Mouse (Mus musculus) spleen, postnatal 36 days (tissue): ENCODE results near the gene Cmtm2b.

Source experiments
- DNase-seq, 2 experiments: peaks; one replicate each; pipeline ENCODE4 v3.0.0; 2022; ENCODE audit warnings: low spot score in 2 of 2, mixed read lengths in 1 of 2

Cmtm2b gene

DNA sequence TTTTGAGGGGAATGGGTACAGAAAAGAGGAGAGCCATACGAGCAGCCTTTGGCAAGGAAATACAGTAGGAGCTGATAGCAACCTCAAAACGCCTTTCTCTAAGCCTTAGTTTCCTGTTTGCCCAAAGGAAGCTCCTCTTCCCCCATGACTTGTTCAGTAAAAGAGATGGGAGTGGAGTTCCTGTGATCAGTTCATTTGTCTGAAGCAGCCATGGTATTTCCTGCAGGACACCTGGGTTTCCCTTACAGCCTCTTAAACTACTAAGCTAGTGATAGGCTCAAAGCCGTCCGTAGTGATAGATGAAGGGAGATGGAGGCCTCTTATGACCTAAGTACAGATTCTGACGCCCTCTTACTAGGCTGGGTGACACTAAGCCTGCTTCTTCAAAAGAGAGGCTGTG lies 20.4 kb downstream of the Cmtm2b start:
- DNase-seq: no peak

DNA sequence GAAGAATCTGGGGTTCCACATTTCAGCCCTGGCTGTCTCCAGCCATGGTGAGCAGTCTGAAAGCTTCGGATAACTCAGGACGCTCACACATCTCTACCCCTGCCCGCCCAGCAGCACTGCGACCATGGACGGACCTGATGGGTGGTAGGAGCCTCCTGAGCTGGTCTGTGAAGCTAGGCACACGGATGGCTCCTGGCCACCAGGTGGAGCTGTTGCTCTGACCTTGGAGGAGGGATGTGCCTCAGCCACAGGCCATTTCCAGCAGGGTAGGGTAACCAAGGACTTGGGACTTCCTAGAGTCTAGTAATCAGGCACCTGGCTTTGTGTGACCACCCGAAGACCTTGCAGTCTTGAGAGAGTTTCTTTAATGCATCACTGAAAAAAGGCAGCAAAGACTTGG lies 21.9 kb downstream of the Cmtm2b start:
- peak; percentile 71 to 75 for DNase-seq

DNA sequence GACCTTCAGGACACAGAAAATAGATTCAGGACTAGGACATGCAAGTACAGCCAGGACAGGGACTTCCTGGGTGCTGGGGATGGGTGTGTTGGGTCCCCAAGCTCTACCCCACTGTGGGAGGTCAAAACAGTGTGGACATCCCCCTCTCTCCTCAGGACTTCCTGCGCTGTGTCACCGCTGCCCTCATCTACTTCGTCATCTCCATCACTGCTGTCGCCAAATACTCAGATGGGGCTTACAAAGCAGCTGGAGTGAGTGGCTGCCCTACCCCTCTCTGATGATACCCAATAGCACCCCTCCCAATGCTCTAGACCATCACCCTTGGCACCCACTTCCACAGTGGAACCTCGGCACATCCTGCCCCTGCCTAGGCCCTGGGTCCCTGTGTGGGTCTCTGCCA lies 22.6 kb downstream of the Cmtm2b start:
- no peak for DNase-seq

- DNase-seq: no peak
Observed at GRCm38 (mm10) chr8:104346706-104347105, 24.7 kb downstream of the Cmtm2b start.

- no peak for DNase-seq
Observed at GRCm38 (mm10) chr8:104348971-104349370, 26.9 kb downstream of the Cmtm2b start.

DNA sequence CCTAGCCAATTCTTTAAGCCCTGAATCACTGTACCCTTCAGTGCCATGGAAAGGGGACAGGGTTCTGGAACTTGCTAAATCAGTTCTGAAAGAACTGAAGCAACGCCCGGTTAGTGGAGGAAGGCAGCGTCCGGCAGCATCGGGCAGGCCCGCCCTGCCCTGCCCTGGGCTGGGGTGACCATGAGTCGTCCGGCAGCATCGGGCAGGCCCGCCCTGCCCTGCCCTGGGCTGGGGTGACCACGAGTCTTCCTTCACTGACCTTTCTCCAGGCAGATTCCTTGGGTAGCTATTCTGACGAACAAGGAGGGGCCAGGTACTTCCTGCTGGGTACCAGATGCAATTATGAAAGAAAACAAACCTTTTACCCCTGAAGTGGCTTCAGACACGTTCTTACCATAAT lies 28.0 kb downstream of the Cmtm2b start:
- no peak for DNase-seq

DNA sequence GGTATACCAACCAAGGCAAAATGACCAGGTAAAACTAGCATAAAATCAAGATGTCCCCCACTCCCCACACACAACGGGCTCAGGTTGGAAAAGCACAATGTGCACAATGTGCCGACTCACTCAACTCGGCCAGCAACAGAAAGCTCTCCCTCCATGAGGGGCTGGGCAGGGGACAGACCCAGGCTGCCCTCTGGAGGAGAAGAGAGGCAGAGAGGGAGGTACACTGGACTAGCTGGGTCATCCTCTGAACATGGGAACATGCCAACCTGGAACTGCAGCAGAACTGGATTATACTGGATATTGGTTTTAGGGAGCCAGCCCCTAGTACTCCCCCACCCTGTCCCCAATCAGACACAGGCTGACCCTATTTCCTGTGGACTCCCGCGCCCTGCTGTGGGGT lies 31.2 kb downstream of the Cmtm2b start:
- DNase-seq: no peak

- no peak for DNase-seq
Observed at GRCm38 (mm10) chr8:104354504-104354903, 32.5 kb downstream of the Cmtm2b start.

- DNase-seq: no peak
Observed at GRCm38 (mm10) chr8:104358637-104359036, 36.6 kb downstream of the Cmtm2b start.

DNA sequence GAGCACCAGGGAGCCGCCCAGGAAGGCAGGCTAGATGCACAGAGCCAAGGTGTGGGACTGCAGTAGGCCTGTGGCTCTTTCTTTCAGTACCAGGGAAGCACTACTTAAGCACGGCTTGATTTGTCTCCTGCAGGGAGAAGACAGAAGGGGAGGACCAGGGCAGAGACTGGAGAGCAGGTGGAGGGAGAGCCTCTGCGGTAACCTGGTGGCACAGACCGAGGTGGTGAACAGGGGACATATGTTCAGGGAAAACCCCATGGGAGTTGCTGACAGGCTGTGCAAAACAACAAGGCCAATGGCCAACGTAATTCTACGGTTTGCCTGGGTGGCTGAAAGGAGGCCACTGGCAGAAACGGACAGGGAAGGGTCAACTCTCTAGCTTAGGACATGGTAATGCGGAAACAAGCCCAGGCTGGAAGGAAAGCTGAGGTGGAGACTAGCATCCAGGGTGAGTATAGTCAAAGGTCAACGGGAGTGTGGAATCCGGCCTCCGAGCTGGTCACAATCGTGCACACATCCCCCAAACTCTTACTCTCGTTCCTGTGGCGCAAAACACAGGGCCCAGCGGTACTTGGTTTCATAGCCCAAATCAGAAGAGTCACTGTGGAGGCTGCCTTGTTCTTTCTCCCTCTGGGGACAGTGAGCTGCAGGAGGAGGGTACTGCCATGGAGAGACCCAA lies 37.9 kb downstream of the Cmtm2b start:
- DNase-seq: no peak

DNA sequence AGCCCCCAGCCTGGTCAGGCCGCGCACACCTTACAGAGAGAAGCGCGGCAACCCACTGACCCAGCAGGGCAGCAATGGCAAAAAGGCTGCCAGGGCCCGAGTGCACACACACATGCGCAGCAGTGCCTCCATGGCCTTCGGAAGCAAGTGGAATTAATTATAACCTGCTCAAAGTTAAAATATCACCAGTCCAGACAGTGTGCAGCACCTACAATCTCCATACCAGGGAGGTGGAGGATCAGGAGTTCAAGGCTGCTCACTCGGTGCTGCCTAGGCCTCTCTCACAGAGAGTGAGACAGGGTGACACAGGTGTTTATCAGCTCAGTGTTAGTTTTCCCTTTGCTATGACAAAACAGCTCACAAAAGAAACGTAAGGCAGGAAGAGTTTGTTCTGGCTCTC lies 43.7 kb downstream of the Cmtm2b start:
- no peak for DNase-seq

DNA sequence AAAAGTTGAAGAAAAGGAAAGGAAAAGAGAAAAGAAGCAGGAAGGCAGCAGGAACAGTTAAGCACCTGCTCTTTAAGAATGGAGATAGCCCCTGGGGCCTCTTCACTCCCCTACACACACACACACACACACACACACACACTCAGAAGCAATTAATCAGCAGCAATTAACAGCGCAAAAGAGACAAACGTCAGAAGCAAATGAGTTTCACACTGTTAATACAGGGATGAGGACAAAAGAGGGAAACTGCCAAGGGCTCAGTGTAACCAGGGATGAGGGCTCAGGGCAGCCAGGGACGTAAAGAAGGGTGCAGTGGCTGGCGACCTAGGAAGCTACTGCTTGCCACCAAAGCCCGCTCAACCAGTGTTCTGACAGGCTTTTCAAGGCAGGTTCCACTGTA lies 45.4 kb downstream of the Cmtm2b start:
- DNase-seq: no peak

DNA sequence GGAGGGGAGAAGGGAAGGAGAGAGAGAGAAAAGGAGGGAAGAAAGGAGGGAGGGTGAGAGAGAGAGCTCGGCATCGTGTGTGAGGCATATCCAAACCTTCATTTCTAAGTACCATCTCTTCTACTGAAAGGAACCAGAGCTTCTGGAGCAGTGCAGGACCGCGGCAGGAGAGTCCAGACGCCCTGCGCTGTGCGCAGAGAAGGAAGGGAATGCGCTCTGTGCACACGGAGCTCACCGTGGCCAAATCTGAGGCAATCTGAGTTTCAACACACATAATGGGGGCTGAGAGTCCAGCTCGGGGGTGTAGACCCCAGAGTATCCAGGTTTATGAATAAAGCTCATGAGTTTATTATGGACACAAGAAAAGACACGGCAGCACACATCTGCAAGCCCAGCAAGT lies 47.6 kb downstream of the Cmtm2b start:
- DNase-seq: no peak

GRCm38 (mm10) chr8:104370071-104370470 lies 48.0 kb downstream of the Cmtm2b start:
- no peak for DNase-seq

- no peak for DNase-seq
Observed at GRCm38 (mm10) chr8:104371121-104371520, 49.1 kb downstream of the Cmtm2b start.

GRCm38 (mm10) chr8:104373779-104374178 lies 51.7 kb downstream of the Cmtm2b start:
- DNase-seq: no peak

DNA sequence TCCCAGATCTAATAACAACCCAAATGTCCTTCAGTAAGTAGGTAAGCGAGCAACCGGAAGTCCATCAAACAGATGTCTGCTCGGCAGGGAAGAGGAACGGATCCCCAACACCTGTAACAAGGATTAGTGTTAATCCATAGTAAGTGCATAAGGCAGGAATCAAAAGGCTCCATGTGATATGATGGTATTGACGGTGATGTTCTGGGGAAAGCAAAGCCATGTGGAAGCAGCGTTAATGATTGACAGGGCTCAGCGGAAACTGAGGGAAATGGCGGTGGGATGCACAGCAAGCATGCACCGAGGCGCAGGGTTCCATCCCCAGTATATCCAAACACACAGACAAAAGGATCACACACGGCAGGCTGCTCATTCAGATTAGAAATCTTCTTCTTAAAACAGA lies 52.2 kb downstream of the Cmtm2b start:
- no peak for DNase-seq

DNA sequence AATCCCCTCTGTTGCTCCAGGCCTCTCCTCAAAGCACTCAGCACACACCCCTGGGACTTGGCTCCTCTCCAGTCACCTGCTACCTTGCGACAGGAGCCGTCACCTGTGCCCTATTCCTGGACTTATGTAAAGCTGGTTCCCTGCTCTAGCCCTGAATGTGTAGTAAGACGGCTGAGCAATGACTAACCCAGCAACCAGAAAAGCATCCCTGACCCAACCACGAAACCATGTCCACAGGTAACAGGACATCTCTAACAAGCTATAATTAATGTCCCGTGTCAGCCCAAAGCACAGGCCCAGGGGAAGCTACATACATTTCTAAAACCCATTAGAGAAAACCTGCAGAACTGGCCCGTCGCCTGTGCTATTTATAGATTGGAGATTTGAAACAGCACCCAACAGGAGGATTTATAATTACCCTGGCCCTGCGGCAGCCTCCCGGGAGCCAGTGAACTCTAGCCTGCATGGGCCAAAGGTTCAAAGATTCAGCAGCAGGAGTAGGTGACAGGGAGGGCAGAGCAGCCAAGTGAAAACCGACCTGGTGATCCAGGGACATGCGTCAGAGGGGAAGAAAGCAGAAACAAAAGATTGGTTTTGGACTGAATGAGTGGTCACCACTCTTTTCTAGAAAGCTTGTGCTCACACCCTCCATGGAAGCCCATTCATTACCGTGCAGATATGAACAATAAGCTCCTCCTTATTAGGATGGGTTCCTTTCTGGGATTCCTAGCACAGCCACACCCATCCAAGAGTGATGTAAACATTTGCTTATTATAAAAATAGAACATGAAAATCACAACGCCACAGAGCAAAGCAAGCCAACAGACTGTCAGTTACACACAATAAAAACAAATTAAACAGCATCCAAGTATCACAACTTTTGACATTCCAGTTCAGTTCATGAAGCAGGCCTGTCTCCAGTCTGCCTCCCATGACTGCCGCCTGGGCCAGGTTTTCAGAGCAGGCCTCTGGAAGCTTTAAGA lies 53.1 kb downstream of the Cmtm2b start:
- no peak for DNase-seq

DNA sequence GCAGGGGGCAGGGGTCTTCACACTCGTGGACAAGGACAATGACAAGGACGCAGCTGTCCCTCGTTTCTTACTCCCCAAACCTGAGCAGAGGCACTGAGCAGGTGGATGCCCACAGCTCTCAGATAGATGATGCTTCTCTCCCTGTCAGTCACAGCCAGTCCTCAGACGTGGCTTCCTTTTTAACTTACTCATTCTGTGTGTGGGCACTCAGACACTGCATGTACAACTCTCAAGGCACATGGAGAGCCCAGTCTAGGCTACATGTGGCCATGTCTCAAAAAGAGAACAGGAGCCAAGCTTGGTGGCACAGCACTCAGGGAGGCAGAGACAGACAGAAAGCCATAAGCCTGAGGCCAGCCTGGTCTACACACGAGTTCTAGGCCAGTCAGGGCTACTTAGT lies 53.9 kb downstream of the Cmtm2b start:
- no peak for DNase-seq

DNA sequence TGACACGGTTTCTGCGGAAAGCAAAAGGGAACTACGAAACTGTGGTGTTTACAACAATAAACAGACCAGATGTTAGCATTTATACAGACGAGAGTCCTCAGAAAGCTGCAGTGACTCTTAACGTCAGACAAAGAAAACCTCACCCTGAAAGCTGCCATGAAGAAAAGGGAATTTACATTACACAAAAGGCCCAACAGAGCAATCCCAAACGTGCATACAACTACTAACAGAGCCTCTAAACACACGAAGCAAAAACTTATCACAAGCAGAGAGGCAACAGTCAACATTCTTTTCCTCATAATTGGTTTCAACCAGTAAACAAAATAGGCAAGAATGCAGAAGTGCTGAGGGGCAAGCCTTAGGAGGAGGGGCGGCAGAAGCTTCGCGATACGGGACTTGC lies 54.6 kb downstream of the Cmtm2b start:
- no peak for DNase-seq

DNA sequence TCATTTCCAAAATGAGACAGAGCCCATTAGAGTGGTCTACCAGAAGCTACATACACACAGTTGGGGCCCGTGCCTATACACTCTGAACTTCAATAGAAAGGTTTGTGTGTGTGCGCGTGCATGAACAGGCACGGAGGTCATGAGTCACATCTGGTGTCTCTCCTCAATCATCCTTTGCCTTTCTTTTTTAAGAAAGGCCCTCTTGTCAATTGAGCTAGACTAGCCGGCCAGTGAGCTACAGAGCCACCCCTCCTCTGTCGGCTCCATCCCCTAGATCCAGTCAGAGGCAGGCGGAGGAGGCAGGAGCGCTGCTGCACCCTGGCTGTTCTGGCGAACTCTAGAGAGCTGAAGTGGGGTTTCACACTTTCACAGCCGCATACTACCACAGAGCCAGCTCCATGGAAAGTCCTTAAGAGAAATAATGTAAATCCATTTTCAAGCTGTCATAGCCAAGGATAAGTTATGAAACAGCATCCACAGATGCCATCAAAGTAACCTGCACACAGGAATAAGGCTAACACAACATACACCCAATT lies 57.3 kb downstream of the Cmtm2b start:
- DNase-seq: no peak

DNA sequence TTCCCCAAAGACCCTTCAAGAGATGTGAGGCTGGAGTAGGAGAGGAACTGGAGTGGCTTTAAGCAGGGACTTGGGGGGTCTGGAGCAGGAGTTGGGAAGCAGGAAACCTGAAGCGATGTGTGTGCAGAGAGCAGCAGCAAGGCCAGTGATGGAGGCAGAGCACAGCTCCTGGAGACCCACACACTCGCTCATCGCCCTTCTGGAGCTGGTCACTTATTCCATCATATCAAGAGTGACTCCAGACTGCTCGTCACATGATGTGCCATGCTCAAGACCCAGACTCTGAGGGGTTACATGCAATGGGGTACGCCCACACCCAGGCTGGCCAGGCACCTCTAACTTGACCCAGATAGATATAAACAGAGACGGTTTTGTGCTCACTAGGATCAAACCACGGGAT lies 58.2 kb downstream of the Cmtm2b start:
- DNase-seq: no peak
